Mouse (Mus musculus) embryo, embryonic 11 days (tissue): ENCODE data around the gene Mif4gd.

Experiments
- DNase-seq: peaks from one replicate; pipeline ENCODE4 v3.0.0-alpha.2; 2015

The Mif4gd gene

DNA sequence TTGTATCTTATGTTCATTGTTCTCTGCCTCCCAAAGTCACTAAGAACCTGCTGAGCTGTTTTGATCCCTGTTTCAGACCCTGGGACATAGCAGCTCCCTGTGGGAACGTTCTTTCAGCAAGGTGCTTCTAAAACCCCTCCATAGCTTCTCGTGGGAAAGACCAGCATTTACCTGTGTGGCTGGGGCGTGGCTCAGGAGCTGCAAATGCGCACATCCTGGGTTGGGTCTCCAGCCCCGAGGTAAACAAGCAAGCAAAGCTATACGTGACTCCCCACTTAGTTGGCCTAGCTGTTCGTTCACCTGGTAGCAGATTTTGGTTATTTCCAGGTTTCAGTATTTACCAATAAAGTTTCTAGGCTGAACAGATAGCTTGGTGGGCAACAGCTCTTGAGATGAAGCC is 19.5 kb upstream of the Mif4gd start:
- no peak for DNase-seq

DNA sequence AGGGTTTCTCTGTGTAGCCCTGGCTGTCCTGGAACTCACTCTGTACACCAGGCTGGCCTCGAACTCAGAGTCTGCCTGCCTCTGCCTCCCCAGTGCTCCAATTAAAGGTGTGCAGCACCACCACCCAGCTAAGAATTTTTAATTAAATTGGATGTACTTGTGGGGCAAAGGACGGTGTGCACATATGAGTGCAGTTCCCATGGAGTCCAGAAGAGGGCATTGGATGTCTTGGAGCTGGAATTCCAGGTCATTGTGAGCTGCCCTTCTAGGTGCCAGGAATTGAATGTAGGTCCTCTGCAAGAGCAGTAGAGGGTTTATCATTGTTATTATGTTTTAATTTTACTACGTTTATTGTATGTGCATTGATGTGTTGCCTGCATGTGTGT is 18.7 kb upstream of the Mif4gd start:
- peak; percentile 57 for DNase-seq

DNA sequence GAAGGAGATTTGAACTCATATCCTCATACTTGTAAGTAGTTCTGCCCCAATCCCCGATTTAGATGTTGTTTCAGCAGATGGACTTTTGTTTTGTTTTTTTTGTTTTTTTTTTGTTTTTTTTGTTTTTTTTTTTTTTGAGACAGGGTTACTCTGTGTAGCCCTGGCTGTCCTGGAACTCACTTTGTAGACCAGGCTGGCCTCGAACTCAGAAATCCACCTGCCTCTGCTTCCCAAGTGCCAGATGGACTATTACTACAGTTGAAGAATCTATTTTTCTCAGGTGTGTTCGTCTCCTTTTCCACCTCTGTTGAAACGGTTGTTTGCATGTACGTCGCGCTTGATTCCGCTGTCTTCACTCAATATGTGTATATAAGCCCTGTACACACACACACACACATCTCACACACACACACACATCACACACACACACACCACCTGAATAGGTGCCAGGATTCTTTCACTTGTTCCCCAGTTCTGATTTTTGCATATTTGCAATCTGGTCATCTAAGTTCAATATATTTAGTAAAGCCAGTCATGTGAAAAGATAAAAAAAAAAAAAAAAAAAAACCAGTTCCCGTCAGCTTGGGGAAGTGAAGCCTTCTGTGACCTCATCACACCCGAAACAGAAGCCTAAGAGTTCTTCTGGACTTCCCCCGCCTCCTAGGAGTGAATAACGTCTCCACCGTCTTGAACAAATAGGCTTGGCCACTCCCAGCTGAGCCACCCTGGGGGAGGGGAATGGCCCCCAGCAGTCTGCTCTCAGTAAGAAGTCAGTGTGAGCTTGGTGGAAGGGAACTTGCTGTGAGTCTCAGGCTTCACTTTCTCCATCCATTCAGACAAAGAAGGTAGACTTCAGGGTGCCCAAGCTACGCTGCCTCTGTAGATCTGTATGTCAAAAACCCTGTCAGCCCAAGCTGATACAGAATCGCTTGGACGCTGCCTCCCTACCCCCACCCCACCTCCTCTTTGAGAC is 18.0 kb upstream of the Mif4gd start:
- no peak for DNase-seq

DNA sequence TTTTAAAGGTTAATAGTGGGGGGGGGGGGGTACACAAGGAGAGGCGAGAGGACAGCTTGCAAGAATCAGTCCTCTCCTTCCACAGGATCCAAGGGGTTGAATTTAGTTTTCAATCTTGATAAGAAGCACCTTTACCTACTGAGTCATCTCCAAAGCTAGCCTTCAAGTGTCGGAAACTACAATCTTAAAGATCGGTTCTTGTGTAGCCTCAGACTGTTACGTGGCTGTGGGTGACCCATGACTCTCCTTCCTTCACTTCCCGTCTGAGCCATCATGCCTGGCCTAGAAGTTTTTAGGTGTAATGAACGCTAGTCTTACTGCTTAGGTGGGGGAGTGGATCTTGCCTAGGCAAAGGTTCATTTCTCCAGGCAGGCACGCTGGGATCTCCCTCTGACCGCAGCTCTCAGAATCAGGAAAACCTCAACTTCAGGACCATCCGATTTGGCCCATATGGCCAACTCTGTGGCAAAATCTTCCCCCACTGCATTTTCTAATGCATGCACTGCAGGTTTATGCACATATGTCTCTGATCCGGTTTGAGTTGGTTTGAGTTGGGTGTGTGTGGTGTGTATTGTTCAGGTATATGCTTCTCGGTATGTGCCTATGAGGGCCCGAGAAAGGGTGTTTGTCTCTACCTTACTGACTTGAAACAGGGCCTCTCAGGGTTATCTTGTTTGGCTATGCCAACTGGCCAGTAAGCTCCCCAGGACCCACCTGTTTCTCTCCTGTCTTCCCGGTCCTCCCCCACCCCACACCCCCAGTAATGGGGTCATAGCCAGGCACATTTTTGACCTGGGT is 17.2 kb upstream of the Mif4gd start:
- DNase-seq, result no peak

DNA sequence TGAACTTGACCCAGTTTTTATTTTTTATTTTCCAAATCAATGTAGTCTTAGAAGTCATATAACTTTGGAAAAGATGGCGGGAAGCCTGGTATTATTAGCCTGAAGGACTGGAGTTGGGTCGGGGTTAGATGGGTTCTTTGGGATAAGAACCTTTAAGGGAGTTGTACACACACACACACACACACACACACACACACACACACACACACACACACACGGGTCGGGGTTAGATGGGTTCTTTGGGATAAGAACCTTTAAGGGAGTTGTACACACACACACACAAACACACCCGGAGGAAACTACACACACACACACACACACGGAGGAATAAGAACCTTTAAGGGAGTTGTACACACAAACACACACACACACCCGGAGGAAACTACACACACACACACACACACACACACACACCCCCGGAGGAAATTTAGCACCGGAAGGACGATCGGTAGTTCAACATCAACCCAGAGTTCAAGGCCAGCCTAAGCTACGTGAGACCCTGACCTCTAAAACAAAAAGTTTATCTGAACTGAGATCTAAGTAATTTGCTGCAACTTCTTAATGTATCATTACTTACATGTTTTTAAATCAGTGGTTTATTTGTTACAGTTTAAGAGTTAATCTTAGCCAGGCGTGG is 15.8 kb upstream of the Mif4gd start:
- no peak for DNase-seq

DNA sequence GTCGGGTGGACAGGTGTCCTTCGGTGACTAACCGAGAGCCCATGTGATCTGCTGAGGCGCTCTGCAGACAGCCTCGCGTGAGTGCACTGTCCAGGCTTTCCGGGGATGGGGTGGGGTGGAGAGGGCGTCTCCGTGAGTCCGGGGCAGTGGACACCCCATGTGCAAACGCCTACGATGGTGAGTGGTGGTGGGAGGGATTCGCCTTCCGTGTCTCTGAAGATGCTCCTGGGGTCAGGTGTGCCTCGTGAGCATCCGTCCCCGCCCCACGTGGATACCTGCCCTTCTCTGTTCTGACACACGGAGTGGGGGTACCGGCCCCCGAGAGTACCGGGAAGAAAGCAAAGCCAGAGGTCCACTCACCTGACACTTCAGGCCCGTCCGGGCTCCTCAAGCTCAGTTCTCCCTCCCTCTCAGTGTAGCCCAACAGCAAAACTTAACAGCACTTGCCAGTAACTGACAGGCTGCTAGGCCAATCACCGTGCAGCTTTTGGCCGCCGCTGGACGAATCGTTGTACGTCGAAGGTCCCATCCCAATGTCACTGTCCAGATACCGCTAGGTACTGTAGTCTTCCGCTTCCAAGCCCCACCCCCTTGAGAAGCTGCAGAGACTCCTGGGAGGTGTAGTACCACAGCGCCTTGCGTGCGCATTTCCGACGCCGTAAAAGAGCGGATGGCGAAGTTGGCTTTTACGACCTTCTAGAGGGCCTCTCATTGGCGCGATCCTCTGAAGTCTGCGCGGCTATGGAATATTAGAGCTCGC is 15.1 kb upstream of the Mif4gd start, which contains the start of gene Slc25a19:
Gene Slc25a19 (minus strand): TSS at position 591 of the 760 bp plus-strand sequence.
- DNase-seq, result peak; percentile 99

DNA sequence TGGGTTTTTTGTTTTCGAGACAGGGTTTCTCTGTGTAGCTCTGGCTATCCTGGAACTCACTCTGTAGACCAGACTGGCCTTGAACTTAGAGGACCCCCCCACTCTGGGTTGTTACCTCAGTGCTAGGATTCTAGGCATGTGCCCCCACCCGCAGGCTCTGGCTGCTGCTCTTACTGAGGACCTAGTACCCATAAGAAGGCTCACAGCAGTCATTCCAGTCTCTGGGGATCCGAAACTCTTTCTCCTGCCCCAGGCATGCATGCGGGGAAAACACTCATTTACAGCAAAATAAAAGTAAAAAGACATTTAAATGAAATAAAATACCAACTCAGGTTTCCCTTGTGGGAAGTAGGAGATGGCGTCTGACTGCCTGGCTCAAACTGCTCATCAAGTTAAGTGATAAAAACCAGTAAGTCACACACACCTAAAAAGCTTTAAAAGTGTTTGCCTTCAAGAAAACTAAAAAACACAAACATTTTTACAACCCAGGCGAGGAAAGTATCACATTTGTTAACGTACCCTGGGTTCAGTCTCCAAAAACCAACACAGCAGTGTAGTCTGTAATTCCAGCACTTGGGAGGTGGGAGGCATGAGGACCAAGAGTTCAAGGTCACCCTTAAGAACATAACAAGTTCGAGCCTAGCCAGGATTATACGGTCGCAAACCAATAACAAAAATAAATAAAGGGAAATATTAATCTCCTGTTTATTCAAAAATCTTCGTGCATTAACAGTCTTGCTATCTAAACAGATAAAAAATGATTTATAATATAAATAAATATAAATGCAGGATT is 14.3 kb upstream of the Mif4gd start:
- DNase-seq, result no peak

DNA sequence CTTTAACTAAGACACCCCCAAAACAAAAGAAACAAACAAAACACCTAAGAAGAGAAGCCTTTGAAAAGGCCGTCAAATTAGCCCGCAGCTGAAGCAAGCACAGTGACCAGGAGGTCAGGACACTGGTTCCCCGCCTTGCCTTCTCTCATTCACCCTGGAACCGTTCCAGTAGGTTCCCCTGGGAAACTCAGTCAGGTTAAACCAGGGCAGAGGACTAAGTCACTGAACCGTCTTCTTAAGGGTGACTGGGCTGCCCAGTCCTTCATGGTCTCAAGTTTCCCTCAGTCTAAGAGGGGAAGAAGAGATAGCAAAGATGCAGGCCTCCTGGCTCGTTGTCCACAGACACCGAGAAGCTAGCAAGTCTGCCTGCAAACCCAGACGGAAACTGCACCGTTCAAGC is 13.1 kb upstream of the Mif4gd start:
- DNase-seq, result no peak

DNA sequence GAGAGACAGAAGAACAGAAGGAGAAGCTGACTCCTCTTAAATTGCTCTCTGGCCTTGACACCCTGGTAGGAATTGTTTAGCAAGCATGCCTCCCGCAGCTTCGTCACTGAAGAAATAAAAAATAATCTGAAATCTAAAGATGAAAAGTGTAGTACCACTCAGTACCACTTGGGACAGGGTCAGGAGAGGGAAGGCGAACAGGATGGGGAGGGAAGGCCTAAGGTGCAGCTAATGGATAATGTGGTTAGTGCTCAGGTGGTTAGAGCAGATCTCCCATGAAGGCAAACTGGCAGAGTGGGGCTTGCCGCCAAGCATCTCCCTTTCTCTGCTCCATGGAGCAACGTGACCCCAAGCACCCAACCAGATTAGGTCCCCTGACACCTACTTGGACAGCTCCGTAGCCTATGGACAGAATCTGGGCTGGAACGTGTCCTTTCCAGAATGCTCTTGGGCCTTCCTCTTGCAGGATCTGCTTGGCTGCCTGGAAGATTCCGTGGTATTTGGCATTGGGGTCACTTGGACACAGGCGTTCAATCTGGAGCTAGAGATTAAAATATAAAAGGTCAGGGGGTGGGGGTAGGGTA is 10.8 kb upstream of the Mif4gd start:
- DNase-seq, result no peak

DNA sequence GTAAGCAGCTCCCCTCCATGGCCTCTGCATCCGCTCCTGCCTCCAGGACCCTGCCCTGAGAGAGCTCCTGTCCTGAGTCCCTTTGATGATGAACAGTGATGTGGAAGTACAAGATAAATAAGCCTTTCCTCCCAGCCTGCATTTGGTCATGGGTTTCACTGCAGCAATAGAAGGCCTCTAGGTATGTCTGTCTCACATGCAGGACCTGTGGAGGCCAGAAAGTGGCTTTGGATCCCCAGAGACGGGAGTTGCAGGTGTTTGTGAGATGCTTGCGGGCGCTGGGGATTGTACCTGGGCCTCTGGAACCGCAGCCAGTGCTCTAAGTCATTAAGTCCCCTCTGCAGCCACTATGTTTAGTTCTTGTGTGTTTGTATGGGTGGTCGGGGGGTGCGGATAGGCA is 7.2 kb upstream of the Mif4gd start:
- no peak for DNase-seq

DNA sequence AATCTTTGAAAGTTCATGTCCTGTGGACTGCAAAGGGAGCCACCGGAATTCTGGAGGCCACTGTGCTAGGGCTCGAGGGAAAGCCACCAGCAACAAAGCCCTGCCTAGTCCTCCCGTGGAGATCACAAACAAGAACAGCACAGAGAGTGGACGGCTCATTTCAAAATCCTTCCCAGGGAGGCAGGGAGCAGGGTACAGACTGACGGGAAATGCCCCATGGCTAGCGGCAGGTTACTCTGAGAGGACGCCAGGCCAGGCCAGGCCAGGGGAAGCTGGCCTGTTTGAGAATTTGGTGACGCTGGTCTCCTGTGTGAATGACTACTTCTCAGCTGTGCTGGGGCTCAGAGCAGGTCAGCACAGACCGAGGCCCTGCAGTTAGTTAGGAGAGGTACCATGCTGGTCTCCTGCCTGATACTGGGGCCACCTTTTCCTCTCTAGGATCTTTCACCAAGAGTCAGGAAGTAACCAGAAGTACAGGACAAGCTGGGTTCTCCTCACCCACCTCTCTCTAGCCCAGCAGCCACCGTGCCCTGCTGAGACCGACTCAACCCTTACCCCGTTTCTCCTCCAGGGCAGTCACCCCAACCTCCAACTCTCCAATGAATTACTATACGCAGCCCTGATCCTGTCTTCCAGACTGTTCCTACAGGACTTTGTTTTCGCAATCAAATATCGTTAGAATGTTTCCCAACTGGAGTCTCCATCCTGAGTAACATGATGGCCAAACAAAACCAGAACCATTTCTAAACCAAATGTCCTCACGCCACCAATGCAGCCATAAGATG is 6.2 kb upstream of the Mif4gd start:
- no peak for DNase-seq

DNA sequence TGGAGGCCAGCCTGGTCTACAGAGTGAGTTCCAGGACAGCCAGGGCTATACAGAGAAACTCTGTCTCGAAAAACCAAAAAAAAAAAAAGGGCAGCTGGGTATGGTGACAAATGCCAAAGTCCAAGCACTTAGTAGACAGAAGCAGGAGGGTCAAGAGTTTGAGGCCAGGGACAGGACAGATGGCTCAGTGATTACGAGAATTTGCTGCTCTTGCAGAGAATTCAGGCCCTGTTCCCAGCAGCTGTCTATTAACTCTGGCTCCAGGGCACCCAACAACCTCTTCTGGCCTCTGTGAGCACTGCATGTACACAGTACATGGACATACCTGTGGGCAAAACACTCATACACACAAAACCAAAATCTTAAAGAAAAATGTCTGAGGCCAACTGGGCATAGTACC is 5.2 kb upstream of the Mif4gd start:
- no peak for DNase-seq

DNA sequence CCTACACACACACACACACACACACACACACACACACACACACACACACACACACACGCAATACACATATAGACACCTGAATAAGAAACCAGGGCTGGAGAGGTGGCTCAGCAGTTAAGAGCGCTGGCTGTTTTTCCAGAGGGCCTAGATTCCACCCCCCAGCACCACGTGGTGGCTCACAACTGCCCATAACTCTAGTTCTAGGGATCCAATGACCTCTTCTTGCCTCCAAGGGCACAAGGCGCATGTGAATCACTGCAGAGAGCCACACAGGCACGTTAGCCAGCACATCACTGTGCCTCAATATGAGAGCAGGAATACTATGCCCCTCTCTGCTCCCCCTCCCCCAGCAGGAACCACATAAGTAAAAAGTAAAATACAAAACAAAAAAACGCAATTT is 4.1 kb upstream of the Mif4gd start:
- no peak for DNase-seq

DNA sequence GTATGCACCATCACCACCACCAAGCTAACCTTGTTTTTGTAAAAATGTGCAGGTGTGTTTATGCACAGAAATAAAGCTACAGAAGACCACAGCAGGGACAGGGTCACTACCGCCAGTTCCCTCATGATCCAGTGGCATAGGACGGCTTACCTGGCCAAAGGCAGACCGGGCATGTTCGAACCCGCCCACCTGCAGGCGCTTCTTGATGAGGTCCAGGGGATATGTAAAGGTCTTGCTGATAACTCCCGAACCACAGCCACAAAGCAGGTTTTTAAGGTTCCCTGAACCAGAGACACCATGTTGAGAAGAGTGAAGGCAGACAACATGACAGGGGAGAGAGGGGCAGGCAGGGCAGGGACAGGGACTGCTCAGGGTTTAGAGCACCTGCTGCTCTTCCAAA is 3.6 kb upstream of the Mif4gd start:
- no peak for DNase-seq

DNA sequence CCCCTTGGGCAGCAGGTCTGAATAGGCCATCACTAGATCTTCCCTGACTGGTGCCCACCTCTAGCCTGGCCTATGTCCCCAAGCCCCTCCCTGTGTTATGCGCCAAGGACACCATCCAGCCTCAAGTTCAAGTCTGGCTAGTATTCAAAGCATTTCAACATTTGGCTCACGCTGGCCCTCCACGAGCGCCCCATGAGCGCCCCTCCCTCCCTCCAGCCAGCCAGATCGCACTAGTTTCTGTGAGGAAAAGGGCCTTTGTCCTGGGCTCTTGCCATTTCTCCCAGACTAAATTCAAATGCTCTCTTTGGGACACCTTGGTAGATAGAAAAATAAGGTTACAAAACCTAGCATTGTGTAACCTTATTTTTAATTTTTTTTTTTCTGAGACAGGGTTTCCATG is 3.1 kb upstream of the Mif4gd start:
- no peak for DNase-seq

DNA sequence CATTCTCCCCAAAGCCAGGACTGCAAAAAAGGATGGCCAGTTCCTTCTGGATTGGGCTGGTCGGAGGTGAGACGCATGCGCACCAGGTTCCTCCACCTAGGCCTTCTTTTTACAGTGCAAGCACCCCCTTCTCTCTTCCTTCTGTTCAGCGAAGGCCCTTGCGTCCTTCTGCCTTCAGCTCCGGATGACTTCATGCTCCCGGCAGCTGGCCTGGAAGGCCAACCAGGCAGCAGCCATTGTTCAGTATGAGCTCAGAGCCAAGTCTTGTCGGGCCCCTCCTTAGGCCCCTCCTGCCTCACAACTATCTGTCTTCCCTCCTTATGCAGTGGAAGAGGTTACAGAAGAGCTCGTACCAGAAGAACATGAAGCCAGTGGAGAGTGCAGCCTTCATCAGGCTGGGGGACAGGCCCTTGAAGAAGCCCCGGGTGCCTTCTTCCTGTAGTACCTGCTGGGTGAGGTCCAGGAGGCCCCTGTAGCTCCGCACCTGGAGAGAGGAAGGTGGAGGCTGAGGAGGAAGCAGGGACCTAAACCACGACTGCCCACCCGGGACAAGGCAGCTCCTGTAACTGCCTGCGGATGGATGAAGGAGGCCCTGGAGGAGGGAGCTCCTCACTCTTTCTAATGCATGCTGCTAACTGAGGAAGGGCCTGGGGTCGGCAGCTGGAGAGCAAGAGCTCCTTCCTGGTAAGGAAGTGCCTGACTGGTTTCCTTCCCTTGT is 2.5 kb upstream of the Mif4gd start:
- DNase-seq, result no peak

DNA sequence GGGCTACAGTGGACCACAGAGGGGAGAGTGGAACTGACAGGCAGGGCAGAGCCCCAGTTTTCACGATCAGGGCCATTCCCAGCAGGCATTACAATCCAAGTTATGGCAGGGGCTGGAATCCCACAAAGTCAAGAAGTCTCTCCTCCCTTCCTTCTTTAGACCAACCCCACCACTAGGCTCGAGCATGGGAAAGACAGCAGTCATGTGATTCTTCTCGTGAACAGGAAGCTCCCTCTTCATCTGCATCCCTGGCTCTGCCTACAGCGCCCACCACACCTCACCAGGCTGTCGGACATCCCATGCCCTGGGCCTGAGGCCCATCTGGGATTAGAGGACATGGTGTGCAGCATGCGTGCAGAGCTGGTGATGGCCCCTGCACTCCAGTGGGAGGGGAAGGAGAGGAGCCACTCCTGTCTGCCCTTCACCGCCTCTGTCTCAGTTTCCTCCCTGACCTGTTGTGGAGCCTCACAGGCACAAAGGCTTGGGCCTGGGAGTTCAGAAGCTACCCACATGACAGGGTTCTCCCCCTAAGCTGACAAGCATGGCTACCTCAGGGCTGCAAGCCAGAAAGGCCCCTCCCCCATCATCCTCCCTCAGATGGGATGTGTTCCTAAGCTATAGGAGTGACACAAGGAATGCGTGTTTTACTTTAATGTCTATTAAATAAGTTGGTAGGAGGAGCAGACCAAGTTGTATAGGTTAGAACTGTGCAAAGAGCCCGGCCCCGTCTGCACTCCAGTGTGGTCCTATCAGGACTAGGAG is 1.8 kb upstream of the Mif4gd start:
- no peak for DNase-seq

DNA sequence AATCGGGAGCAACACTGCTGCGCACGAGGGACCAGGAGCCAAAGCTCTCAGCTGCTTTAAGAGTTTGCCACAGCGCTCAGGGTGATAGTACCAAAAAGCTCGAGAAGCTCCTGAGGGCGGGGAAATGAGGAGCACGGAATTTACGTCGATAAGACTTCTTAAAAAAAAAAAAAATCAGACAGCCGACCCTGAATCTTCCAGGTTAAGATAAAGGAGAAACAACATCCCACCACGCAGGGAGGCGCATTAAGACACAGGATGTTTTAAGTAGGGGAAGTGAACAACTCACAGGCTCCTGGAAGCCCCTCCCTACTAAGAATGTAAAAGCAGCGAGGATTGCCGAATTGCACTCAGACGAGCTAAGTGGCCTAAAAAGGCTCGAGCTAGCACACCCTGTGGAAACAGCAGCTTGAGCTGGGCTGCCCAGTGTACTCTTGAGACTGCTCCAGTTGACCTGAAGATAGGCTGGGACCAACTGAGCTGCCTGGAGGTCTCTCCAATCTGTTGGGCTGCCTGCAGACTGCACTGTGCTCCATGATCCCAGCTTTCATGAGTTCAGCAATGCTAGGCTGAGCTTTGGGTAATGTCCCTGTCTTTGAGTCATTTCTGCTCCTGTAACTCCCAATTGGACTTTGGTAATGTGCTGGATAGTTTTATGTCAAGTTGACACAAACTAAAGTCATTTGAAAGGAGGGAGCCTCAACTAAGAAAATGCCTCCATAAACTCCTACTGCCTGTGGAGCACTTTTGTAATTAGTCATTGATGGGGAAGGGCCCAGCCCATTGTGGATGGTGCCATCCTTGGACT is 573 bp upstream of the Mif4gd start:
- no peak for DNase-seq
